Comparison of ENCODE assay signal across 8 mouse cellular contexts in the genomic region with DNA sequence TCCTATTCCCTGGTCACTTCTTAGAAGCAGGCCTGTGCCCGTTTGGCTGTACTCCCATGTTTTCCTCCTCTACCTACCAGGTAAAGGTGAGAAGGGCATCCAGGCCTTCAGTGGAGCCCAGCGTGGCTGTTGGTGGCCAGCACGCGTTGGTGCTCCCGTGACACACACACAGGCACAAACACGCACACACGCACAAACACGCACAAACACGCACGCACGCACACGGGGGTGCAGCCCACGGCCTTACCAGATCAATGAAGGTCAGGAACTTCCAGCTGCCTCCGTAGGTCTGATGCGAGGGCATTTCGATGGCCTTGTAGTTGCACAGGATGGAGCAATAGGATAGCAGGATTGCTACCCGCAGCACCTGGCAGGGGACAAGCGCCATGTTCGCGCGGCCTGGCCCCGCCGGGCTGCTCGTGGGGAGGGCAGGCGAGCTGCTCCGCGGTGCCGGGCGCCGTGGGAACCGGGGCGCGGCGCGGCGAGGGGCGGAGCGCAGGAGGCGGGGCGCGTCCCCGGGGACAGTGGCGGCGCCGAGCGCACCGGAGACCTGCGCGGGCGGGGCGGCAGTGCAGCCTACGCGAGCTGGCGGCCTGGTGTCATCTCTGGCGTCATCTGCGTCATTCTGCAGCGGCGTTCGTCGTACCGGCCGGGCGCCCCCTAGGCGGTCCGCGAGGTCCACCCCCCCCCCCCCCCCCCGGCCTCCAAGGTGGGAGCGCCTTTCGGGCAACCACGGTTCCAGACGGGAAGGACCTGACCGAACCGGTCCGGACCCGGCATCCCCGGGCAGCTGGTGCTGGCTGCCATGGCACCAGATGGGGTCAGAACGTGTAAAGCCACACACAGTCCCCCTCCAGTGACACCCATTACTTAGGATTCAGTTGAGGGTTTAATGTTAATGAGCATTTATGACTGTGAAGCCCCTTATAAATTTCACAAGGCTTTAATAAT. TPM values are rescaled to one million over a fixed set of nuclear protein-coding genes. Genes with fewer than 3 reads are reported as not detected.
DNase-seq lines count a peak whose midpoint lies in the region; ATAC-seq lines count a peak whose summit lies in the region.

A gene (minus strand): TSS at position 610 of the 951 bp plus-strand sequence.

- 2% methylated on average over 38 of the region's 77 CpGs for WGBS in hindbrain, embryonic 16.5 days

- H3K27me3 ChIP-seq in hindbrain, embryonic 16.5 days (replicated peaks; ENCODE audit: control insufficient read depth, insufficient read depth, low read length) = no peaks in the 10 kb centered on the region

- H3K36me3 ChIP-seq in hindbrain, embryonic 16.5 days (ENCODE audit: control insufficient read depth, insufficient read depth, low read length) = no peaks in the 10 kb centered on the region

- DNase-seq in R1 (ENCODE audit: low read depth, low spot score) = peak; percentile 42
- DNase-seq in cerebellum, postnatal 36 days = peak; percentile 80 to 86
- peak; percentile 46 to 65 for DNase-seq in gastrocnemius, adult 8-10 months (ENCODE audit: low spot score in 2 of 2)
- DNase-seq in left cerebral cortex, adult 11 months (ENCODE audit: low spot score) = peak; percentile 54
- DNase-seq in lung, postnatal 25 days (ENCODE audit: low spot score) = peak; percentile 83
- peak; percentile 64 for DNase-seq in retina, adult 2 months (ENCODE audit: low read depth, low spot score)
- DNase-seq in thymus, postnatal 25 days = peak; percentile 86

- H3K27ac ChIP-seq in hindbrain, embryonic 16.5 days (ENCODE audit: low read depth, low read length) = peak within 1 kb of the TSS; percentile 91

- no peaks in the 10 kb centered on the region for H3K9me3 ChIP-seq in hindbrain, embryonic 16.5 days (ENCODE audit: control insufficient read depth, low read length)

- peak; percentile 96 for ATAC-seq in hindbrain, embryonic 16.5 days

- peak within 1 kb of the TSS; percentile 96 for H3K9ac ChIP-seq in hindbrain, embryonic 16.5 days (ENCODE audit: low read depth, low read length)

- H3K4me3 ChIP-seq in hindbrain, embryonic 16.5 days (ENCODE audit: low read length) = peak within 1 kb of the TSS; percentile 75

- H3K4me1 ChIP-seq in hindbrain, embryonic 16.5 days (ENCODE audit: control insufficient read depth, insufficient read depth, low read depth, low read length) = peaks cover 5% of the 10 kb centered on the region

- peak within 1 kb of the TSS; percentile 85 for H3K4me2 ChIP-seq in hindbrain, embryonic 16.5 days (ENCODE audit: low read length)

RNA-seq across cellular contexts. Expression of the gene that starts here (rescaled TPM):
- total RNA-seq in gastrocnemius, adult 8-10 months (2022) = 10 to 100 TPM; 12.8 to 13.9 (median 13.3) TPM
- polyA plus RNA-seq in hindbrain, embryonic 16.5 days (2015; fragmentation: Nextera tagmentation; extraction: Ambion mirVana) = 102 and 116 TPM in 2 replicates

Comparison
In these comparisons a context has a peak if more than half of its experiments do, and no peak if none do; other contexts are left out.
1. Peak in every context shown above with its lines: DNase-seq, ATAC-seq, H3K4me3 ChIP-seq and H3K27ac ChIP-seq.